Mouse (Mus musculus) layer of hippocampus, adult 9-10 months (tissue): ENCODE results near the gene Obscn.

Source experiments
- DNase-seq: peaks from one replicate; pipeline ENCODE4 v3.0.0; 2022; ENCODE audit warnings: low spot score

Obscn gene

GRCm38 (mm10) chr11:59051031-59051430 is 85.2 kb downstream of the Obscn start:
- no peak for DNase-seq

- no peak for DNase-seq
Measured at GRCm38 (mm10) chr11:59044703-59045330, 91.4 kb downstream of the Obscn start.

GRCm38 (mm10) chr11:59029003-59029402 is 107.2 kb downstream of the Obscn start:
- DNase-seq, result no peak

GRCm38 (mm10) chr11:59026411-59026810 is 109.8 kb downstream of the Obscn start:
- no peak for DNase-seq

GRCm38 (mm10) chr11:59015052-59015451 is 121.2 kb downstream of the Obscn start:
- no peak for DNase-seq

- DNase-seq, result no peak
Measured at GRCm38 (mm10) chr11:59002327-59003079, 133.7 kb downstream of the Obscn start.

- peak; percentile 59 for DNase-seq
Measured at GRCm38 (mm10) chr11:59000635-59001034, 135.6 kb downstream of the Obscn start.

- DNase-seq, result no peak
Measured at GRCm38 (mm10) chr11:58999830-59000229, 136.4 kb downstream of the Obscn start.

GRCm38 (mm10) chr11:58999158-58999557 is 137.0 kb downstream of the Obscn start:
- no peak for DNase-seq

- no peak for DNase-seq
Measured at GRCm38 (mm10) chr11:58997541-58997940, 138.7 kb downstream of the Obscn start.

- no peak for DNase-seq
Measured at GRCm38 (mm10) chr11:58995807-58996370, 140.3 kb downstream of the Obscn start.

GRCm38 (mm10) chr11:58995061-58995806 is 141.0 kb downstream of the Obscn start:
- DNase-seq, result no peak

- no peak for DNase-seq
Measured at GRCm38 (mm10) chr11:58994337-58994826, 141.8 kb downstream of the Obscn start.

GRCm38 (mm10) chr11:58993091-58993670 is 143.0 kb downstream of the Obscn start:
- no peak for DNase-seq

- DNase-seq, result no peak
Measured at GRCm38 (mm10) chr11:58991911-58992310, 144.3 kb downstream of the Obscn start.

GRCm38 (mm10) chr11:58990794-58991193 is 145.4 kb downstream of the Obscn start:
- DNase-seq, result no peak

GRCm38 (mm10) chr11:58990141-58990540 is 146.1 kb downstream of the Obscn start:
- no peak for DNase-seq

- no peak for DNase-seq
Measured at GRCm38 (mm10) chr11:58989166-58989565, 147.0 kb downstream of the Obscn start.

GRCm38 (mm10) chr11:58985299-58985917 is 150.8 kb downstream of the Obscn start:
- no peak for DNase-seq

GRCm38 (mm10) chr11:58984657-58985056 is 151.5 kb downstream of the Obscn start:
- no peak for DNase-seq

- DNase-seq, result no peak
Measured at GRCm38 (mm10) chr11:58983691-58984341, 152.4 kb downstream of the Obscn start.
